Mouse (Mus musculus) CH12.LX (cell line): Measurements from ENCODE around the gene Plaur.

Source experiments
- CTCF ChIP-seq, 2 experiments: IDR thresholded peaks in 1 of 2; conservative IDR thresholded peaks in 1 of 2; 2 replicates each; pipeline ENCODE4 v1.5.1; 2011 to 2012; ENCODE audit warnings: low read depth in 2 of 2, low read length in 2 of 2, improper control_type of control experiment in 1 of 2, inconsistent platforms in 1 of 2, mild to moderate bottlenecking in 1 of 2, moderate library complexity in 1 of 2
- GABPA ChIP-seq: IDR thresholded peaks from 2 replicates; pipeline ENCODE4 v1.6.1; 2012; ENCODE audit warnings: low read depth, low read length, improper control_type of control experiment, inconsistent platforms; ENCODE audit not compliant: insufficient replicate concordance
- HCFC1 ChIP-seq: IDR thresholded peaks from 2 replicates; pipeline ENCODE4 v1.6.1; 2012; ENCODE audit warnings: low read depth, mild to moderate bottlenecking, inconsistent platforms, low read length, improper control_type of control experiment
- POLR2AphosphoS2 ChIP-seq: IDR thresholded peaks from 2 replicates; pipeline ENCODE4 v1.6.1; 2011; ENCODE audit warnings: low read depth, low read length, improper control_type of control experiment
- USF2 ChIP-seq: conservative IDR thresholded peaks from 2 replicates; pipeline ENCODE4 v1.6.1; 2011; ENCODE audit warnings: low read depth, low read length, improper control_type of control experiment

DNA sequence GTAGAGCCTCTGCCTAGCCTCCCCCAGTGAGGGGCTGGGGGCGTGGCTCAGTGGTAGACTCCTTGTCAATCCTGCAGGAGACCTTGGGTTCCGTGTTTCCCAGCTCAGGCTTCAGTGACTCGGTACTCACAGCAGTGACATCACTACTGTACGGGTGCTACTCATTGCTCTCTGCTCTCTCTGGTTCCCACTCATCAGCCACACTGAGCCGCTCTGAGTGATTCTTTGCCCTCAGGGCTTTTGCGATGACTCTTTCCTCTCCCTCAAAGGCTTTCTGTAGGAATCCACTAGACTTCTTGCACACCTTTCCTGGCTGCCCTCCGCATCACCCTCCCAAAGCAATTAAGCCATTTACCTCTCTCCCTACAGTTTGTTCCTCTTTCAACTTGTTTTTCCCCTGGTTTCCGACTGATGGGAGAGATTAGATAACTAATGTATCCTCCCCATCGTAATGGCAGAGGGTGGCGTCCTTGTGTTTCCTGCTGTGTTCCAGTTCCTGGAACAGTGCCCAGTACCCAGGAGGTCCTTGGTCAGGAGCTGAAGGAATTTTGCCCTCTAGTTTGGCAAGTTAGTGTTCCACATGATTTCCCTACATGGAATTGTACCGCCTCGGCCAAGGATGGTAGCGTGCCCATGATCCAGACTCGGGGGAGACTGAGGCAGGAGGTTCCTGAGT is 770 bp upstream of the Plaur start:
- TF ChIP-seq GABPA (no peak), CTCF (conservative IDR thresholded peaks at IDR 0.05 in 1 of 2, IDR thresholded peaks at IDR 0.05 in 1 of 2; ENCODE audit: low read depth in 2 of 2, low read length in 2 of 2) (no peak), POLR2AphosphoS2 (no peak), HCFC1 (no peak), USF2 (no peak)
